Mouse (Mus musculus) left cerebral cortex, adult 2 months (tissue): ENCODE data around the gene Tgoln1. TPM values are rescaled to one million over a fixed set of nuclear protein-coding genes. Genes with fewer than 3 reads are reported as not detected.

Experiments
- DNase-seq, 2 experiments: peaks; one replicate each; pipeline ENCODE4 v3.0.0; 2021 to 2022; ENCODE audit warnings: low spot score in 2 of 2, mixed read lengths in 1 of 2; ENCODE audit errors: extremely low spot score in 1 of 2
- H3K27ac ChIP-seq: fragments of 200-600 bp; 2 replicates; pipeline ENCODE4 v1.8.1; 2022
- H3K4me3 ChIP-seq: fragments of 200-600 bp; 2 replicates; pipeline ENCODE4 v1.8.1; 2022
- CTCF ChIP-seq: fragments of 200-600 bp; IDR thresholded peaks from 2 replicates; pipeline ENCODE4 v1.8.1; 2022; ENCODE audit warnings: antibody characterized with exemption, mild to moderate bottlenecking, moderate library complexity
- intact Hi-C: fragments of 180-260 bp; cut with DNase I; formaldehyde crosslinking; loops from one replicate; pipeline ENCODE4 v1.15.1; 2025
- total RNA-seq, 2 experiments: library from RNA; stranded (reverse); gene quantifications; 2 replicates each; pipeline ENCODE4 v1.2.3; 2021

Gene Tgoln1
- total RNA-seq, 2 experiments from 2014 or later: 95.1 to 95.5 TPM

DNA sequence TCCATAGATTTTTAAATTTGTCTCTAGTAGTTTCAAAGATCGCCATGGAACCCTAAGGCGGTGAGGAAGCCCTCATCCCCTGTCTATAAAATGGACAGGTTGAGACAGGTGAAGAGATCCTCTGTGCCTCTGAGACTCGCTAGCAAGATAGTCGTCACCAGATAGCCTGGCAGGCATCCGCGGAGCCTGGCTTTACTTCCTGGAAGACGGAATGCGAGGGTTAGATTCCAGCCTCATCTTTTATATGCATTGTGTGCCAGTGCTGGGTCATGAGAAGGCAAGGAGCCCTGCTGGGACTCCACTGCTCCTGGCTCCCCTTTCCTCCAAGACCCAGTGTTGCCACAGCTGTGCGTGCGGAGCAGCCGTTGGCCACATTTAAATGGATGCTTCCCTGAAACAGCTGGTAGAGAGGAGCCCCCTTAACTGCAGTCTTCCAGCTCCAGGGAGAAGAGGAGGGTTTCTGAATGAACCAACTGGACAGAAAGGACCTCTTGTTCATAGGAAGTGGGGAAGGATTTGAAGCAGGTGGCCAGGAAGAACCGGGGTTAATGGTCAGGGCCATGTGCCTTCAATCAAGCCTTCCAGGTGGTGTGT, 31.3 kb upstream of the Tgoln1 start:
- TF ChIP-seq CTCF: no peak
- no peak for DNase-seq
- Histone ChIP-seq H3K4me3 (no peak overlapping the region), H3K27ac (no peak overlapping the region)
- intact Hi-C loops: loop anchor here (5.0 kb wide), 1 partner anchor 579 kb away; no protein-coding TSS in a partner anchor

DNA sequence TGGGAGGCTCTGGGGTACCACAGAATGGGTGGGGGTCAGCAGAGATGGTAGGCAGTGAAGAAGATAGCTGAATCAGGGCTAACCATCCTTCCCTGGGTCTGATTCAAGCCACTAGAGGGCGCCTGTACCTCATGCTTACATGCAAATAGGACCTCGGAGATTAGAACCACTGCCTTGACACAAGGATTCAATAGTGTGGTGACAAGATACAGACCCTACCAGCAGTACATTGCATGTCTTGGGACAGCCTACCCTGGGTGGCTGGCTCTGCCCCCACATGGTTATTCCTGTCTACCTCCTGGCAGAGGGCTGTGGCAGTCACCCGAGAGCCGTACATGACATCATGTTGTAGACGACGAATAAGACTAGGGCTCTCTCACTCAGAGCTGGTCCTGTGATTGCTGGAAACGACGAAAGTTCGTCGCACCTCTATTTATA, 30.6 kb upstream of the Tgoln1 start:
- Histone ChIP-seq H3K4me3 (no peak overlapping the region), H3K27ac (no peak overlapping the region)
- TF ChIP-seq CTCF: peak; percentile 90
- intact Hi-C loops: loop anchor here (1.0 to 5.0 kb wide), 3 partner anchors 20 to 580 kb away; partner anchors contain the start of gene Tcf7l1
- peak; percentile 67 to 77 for DNase-seq

DNA sequence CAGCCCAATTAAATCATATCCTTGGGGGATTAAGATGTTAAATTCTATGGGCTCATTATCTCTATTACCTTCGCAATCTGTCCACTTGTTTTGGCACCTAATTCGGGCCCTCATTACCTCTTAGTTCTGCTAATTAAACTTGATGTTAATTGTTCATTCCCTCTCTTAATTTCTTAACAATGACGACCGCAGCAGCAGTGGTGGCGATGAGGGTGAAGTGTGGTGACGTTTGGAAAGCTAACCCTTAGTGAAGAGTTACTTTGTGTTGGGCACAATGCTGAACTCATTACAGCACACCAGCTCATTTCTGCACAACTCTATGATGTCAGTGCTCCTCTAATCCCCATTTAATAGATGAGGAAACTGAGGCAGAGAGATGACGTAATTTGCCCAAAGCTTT, 28.6 kb upstream of the Tgoln1 start:
- intact Hi-C loops: loop anchor here (5.0 kb wide), 1 partner anchor 582 kb away; no protein-coding TSS in a partner anchor
- TF ChIP-seq CTCF: no peak
- DNase-seq: no peak
- Histone ChIP-seq H3K27ac (no peak overlapping the region), H3K4me3 (no peak overlapping the region)

DNA sequence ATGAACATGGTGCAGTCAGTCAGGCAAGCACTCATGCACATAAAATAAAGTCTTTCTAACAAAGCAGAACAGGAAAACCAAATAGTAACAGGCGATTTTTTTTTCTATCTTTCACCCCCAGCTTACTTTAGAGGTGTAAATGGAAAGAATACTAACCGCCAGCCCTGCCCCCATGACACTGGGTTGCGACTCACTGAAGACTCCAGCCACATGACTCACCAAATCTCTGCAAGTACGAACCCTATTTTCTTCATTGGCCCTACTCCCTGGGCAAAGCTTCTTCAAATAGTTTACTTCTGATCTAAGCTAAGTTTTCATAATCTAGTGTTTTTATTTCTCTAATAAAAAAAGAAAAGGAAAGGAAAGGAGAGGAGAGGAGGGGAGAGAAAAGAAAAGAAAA, 27.8 kb upstream of the Tgoln1 start:
- intact Hi-C loops: no loop called here
- no peak for TF ChIP-seq CTCF
- H3K27ac ChIP-seq: no peak overlapping the region
- DNase-seq: no peak
- no peak overlapping the region for H3K4me3 ChIP-seq

DNA sequence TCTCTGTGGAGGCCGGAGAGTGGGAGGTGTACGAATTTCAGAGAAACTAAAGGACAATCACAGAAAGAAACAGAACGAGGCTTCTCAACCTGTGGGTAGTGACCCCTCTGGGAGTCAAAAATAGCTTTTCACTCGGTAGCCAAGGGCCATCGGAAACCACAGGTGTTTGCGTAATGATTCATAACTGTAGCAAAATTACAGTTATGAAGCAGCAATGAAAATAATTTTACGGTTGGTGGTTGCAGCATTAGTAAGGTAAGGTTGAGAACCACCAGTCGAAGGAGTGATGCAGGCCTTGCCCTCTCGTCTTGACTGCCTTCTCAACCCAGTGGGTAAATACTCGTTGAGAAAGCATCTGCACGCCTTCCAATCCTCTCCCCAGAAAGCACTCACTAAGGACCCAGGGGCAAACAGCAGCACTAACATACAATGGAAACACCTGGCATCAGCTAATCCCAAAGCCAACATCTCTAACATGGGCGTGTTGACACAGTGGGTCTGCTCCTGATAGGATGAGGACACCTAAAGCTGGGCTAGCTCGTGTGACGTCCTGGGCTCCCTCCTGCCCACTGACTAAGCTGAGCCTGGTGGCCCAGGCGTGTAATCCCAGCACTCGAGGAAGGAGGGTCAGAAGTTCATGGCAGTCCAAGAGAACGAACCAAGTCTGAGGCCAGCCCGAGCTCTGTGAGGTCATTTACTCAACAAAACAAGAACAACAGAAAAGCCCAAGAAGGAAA, 24.6 kb upstream of the Tgoln1 start:
- Histone ChIP-seq H3K27ac (no peak overlapping the region), H3K4me3 (no peak overlapping the region)
- DNase-seq: no peak
- intact Hi-C loops: no loop called here
- no peak for TF ChIP-seq CTCF

DNA sequence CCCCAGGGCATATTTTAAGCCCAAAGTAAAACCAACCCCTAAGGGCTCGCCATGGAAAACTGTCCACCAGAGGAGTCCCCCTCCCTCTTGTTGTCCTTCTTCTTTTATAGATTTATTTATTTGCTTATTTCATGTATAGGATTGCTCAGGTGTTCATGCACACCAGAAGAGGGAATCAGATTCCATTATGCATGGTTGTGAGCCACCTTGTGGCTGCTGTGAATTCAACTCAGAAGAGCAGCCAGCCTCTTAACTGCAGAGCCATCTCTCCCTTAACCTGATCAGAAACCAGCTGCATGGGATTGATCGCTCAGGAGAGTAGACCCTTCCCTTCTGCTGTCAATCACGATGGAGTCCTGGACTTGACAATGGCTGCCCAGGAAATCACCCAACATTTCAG, 20.1 kb upstream of the Tgoln1 start:
- no peak for DNase-seq
- TF ChIP-seq CTCF: peak; percentile 42
- intact Hi-C loops: loop anchor here (2.0 to 10.0 kb wide), 3 partner anchors 152 to 278 kb away; partner anchors contain the start of gene Tcf7l1
- Histone ChIP-seq H3K4me3 (no peak overlapping the region), H3K27ac (no peak overlapping the region)

DNA sequence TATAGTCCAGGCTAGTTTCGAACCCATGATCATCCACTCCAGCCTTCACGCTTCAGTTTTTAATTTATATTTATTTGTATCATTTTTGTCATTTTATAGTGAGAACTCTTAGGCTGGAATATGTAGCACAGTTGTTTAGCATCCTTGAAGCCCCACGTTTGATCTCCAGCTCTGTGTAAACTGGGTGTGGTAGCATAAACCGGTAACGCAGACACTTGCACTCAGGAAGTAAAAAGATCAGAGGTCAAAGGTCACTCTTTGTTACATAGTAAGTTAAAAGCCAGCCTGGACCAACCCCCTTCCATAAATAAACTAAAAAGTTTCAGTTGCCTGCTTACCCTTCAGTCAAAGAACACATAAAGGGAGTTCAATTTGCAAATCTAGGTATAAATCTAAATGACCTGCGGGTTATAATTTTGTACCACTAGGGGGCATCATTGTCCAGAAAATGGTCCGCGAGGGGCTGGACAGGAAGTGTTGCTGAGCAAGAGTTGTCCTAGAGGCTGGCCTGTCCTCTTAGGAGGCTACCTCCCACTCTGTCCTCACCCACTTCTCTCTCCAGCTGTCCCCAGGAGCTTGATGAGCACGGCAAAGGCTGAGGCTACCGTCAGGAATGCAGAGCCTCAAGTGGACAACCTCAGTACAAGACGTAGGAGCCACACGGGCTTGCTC, 19.1 kb upstream of the Tgoln1 start:
- intact Hi-C loops: loop anchor here (2.0 to 10.0 kb wide), 3 partner anchors 153 to 279 kb away; partner anchors contain the start of gene Tcf7l1
- Histone ChIP-seq H3K4me3 (no peak overlapping the region), H3K27ac (no peak overlapping the region)
- TF ChIP-seq CTCF: peak; percentile 83
- peak; percentile 47 to 52 for DNase-seq

DNA sequence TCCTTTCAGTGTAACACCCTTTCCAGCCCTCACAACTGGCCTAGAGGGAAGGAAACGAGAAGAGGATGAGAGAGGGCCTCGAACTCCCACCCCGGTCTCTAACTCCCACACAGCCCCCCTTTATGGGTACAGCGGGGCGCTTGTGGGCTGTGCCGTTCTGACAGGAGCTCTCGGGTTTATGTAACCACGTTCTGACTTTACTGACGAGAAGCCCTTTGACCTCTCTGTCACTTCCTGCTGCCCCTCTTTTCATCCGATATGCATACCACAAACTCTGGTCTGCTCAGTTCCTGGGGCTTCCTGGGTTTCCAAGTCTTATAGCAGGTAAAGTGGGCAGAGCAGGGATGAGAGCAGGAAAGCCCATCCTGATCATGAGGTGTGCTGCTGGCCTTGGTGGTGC, 17.5 kb upstream of the Tgoln1 start:
- no peak for DNase-seq

DNA sequence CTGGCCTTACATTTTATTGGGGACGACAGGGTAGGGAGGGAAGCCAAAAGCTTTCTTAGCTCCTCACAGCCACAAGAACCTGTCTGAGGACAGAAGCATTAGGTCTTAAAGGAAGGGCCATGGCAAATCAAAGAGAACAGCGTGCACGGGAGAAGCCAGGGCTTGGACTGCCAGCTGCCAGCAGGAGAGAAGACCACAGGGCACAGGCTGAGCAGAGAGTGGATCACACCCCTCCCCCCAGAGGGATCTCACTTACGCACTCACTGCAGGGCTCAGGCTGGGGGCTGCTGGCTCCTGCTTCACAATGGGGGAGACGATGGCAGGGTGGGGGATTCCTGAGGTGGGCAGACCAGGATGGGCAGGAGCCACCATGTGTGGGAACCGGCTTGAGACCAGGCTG, 14.9 kb upstream of the Tgoln1 start:
- TF ChIP-seq CTCF: no peak
- DNase-seq: no peak
- Histone ChIP-seq H3K27ac (no peak overlapping the region), H3K4me3 (no peak overlapping the region)
- intact Hi-C loops: loop anchor here (10.0 kb wide), 1 partner anchor 283 kb away; no protein-coding TSS in a partner anchor

More for the DNA sequence above, 17.5 kb upstream of the Tgoln1 start:
- H3K4me3 ChIP-seq: no peak overlapping the region
- TF ChIP-seq CTCF: no peak
- intact Hi-C loops: loop anchor here (10.0 kb wide), 1 partner anchor 280 kb away; no protein-coding TSS in a partner anchor
- H3K27ac ChIP-seq: no peak overlapping the region

DNA sequence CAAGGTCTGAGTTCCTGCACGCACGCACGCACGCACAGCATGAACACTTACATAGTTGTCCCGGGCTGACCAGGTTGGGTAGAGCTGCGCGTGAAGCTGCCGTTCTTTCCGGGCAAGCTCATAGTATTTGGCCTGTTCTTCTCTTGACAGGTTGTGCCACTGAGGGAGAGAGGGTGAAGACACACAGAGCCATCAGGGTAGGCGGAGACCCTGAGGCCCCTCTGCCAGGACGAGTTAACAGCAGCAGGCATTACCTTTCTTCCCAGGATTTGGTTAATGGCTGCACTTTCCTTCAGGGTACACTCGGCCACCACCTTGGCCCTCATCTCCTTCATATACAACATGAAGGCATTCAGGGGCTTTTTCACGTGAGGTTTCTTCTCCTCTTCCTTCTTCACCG, 14.2 kb upstream of the Tgoln1 start:
- intact Hi-C loops: loop anchor here (10.0 kb wide), 1 partner anchor 284 kb away; no protein-coding TSS in a partner anchor
- H3K4me3 ChIP-seq: no peak overlapping the region
- no peak for DNase-seq
- H3K27ac ChIP-seq: no peak overlapping the region
- TF ChIP-seq CTCF: no peak

DNA sequence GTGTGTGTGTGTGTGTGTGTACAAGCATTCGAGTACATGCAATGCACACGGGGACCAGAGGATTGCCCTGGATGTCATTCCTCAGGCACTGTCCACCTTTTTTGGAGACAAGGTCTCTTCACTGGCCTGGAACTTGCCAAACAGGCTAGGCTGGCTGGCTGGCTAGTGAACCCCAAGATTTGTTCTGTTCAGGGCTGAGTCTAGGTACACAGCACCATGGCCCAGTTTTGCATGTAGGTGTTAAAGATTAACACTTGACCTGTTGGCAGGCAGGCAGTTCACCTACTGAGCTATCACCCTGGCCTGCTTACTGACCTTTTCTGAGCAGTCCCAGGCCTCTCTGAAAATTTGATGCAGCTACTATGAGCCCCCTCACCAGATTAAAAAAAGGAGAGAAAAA, 13.6 kb upstream of the Tgoln1 start:
- no peak for DNase-seq
- intact Hi-C loops: loop anchor here (10.0 kb wide), 1 partner anchor 284 kb away; no protein-coding TSS in a partner anchor
- no peak for TF ChIP-seq CTCF
- H3K27ac ChIP-seq: no peak overlapping the region
- no peak overlapping the region for H3K4me3 ChIP-seq

DNA sequence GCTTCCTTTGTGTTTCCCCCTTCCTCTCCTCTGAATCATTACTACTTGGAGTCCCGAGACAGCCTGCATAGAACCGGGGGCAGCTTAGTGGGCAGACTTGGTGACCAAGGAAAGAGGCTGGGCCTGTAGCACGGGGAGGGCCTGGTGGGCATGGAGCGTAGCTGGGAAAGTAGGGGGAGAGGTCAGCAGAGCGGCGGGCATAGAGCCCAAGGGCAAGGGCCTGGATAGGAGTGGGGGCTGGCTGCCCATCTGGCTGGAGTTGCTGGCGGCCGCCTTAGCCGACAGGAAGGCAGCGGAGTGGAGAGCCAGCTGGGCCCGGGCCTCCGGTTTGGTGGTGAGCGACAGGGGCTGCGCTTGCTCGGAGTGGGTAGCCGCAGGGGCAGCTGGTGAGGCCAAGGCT, 10.5 kb upstream of the Tgoln1 start:
- DNase-seq: no peak
- Histone ChIP-seq H3K27ac (no peak overlapping the region), H3K4me3 (no peak overlapping the region)
- intact Hi-C loops: no loop called here
- no peak for TF ChIP-seq CTCF
